Mouse (Mus musculus): Measurements from ENCODE around the gene Itpr2.

The Itpr2 gene

DNA sequence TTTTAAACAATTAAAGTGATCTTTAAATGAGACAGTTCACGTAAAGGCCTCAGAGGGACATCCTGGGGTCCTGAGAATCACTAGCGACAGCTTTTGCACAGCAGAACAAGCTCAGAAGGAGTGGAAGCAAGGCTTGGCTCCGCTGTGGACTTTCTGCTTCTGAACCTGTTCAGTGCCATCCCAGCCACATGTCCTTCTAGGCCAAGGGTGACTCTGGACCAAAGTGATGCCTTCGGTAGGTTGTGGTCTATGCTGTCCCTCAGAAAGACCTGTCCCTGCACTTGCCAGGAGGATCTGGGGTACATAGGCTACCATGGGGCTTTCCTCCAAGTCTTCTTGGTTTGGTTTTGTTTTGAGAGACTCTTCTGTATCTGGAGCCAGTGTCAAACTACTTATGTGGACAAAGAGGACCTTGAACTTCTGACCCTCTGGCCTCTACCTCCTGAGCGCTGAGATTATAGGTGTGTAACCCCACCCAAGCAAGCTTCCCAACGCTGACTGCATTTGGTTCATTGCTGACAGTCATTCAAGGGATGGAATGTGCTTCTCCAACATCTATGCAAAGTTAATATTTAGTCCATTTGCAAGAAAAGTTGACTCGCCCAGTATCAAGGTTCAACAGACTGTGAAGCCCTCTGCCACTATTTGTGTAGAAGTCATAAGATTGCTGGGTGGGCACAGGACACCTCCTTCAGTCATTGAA lies 241.2 kb downstream of the Itpr2 start:
- DNase-seq (ENCODE audit: low spot score in 2 of 2): no peak

DNA sequence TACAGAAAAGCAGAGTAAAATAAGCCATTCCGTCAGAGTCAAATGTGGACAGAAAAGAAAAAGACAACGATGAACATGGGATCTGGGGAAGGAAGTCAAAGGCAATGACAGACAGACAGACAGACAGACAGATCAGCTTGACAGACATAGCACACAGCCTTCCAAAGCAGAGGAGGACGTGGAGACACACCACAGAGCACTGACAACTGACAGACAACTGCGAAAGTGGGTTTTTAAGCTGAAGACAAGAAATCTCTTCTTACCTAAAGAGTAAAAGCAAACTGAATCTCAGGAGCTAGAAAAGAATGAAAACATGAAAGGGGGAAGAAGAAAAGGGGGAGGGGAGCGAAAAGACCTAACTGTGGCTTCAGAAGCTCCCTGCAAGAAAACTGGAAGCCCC lies 243.3 kb downstream of the Itpr2 start:
- no peak for DNase-seq (ENCODE audit: low spot score in 2 of 2)

DNA sequence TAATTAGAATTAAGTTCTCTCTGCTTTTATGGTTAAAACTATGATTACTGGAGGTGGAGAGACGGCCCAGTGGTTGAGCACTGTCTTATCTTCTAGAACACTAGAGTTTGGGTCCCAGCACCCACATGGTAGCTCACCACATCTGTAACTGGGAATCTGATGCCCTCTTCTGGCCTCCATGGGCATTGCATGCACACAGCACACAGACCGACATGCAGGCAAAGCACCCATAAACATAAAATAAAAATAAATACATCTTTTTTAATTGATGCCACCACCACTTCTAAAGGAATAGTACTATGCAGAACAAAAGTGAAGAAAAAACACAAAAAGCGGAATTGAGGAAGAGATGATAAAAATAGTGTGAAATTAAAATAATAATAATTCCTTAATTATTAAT lies 243.8 kb downstream of the Itpr2 start:
- no peak for DNase-seq (ENCODE audit: low spot score in 2 of 2)

DNA sequence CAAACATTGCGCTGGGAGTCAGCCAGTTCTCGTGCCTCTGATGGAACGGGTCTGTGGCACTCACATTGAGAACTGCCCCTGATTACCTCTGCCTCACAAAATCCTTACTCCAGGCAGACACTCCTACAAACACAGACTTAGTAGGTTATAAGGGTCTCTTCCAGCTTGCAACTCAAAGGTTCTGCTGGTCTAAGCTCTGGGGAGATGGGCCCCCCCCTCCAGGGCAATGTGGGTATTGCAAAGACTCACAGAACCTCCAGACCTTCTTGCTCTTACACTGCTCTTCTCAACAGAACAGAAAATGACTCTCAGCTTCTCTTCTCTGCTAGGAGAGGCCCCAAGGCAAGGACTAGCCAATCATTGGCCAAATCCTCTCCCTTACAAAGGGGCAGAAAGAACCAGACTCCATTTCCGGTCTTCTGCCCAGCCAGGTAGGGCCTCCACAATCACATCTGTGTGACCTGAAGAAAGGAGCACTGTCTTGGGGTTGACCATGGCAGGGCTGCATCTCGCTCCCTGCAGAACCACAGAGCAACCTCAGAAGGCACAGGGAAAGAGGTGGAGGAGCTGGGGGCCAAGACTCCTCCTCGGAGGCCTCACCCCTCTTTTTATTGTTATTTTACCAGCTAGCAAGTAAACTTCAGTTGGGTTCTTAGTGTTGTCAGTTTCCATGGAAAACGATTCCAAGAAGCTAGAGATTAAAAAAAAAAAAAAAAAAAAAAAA lies 244.9 kb downstream of the Itpr2 start:
- DNase-seq (ENCODE audit: low spot score in 2 of 2): no peak

DNA sequence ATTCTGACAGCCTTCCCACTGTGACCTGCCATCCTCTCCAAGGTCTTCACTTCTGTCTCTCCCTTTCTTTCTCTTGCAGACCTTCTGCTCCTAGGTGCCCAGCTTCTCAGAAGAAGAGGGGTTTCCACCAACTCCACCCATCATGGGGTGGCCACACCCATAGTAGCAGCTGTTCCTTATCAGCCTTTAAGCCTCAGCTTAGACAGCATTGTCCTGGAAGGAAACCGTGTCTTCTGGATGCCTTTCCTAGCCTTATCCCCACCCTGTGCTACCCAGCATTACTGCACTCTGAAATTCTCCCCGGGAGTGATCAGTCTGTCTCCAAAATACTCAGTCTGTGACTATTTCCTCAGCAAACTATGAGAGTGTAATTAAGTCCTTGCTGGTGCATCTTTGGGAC lies 245.6 kb downstream of the Itpr2 start:
- no peak for DNase-seq (ENCODE audit: low spot score in 2 of 2)

DNA sequence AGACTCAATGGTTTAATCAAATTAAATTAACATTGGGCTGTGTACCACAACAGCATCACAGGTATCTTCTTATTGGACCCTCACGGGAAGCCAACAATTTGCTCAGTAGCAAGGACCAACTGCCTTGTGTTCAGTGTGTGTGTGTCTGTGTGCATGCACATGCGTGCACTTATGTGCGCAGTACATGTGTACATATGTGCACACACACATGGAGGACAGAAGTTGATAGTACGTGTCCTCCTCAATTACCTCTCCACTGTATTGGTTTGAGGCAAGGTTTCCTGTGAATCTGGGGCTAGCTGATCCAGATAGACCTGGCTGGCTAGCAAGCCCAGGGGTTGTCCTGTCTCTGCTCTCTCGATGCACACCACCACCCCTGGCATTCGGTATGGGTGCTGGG lies 246.4 kb downstream of the Itpr2 start:
- DNase-seq (ENCODE audit: low spot score in 2 of 2): no peak

DNA sequence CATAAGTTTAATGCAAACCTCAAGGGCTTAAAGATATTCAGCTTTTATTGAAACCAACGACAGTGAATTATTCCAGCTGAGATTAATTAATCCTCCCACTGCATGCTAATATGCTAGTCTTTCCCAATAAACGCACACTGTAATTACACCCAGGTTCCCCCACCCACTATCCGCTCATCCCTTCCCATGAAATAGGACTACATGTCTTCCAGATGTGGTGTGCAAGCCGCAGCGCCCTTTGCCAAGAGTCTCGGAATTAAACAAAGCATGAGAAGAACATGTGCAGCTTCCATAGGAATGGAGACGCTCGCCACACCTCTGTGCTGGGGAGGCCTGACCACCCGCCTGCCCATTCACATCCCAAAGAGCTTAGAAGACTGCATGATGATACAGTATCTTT lies 247.1 kb downstream of the Itpr2 start:
- DNase-seq (ENCODE audit: low spot score in 2 of 2): no peak

DNA sequence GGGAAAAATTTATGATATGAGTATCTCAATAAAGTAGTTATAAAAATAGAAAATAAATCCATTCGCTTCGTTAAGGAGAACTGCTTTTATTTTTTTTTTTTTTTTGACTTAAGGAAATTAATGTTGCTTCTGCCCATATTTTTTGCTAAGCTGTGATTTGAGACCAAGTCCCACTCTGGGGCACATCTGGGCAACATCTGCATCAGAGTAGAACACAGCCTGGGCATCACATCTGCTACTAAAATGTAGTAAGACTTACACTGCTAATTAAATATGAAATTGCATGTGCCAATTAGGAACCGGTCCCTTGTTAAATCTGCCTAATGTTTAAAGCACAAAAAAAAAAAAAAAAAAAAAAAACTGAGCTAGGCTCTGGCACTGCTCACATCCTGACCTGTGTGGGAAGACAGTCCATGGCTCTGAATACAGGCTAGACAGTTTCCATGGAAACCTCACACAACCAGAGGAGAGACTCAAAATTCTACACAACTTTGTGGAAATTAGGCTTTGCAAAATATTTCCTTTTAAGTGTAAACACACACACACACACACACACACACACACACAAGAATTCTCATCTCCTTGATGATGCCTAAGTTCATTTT lies 247.7 kb downstream of the Itpr2 start:
- DNase-seq (ENCODE audit: low spot score in 2 of 2): no peak

DNA sequence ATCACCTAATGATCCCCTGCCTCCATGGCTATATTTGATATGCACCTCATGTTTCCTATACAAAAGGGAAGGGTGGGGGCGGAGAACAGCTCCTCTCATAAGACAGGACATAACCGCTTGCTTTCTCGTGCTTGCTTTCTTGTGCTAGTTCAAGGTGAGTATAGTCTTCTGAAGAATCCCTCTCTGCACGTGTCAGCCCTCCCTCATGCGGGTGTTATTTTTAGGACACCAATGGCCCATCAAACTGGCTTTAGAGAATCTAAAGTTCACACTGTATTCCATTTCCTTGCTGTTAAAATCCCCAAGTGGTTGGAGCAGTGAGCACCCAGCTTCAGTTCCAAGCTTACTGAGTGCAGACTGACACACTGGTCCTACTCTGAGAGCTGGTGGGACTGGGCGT lies 252.9 kb downstream of the Itpr2 start:
- DNase-seq (ENCODE audit: low spot score in 2 of 2): no peak

DNA sequence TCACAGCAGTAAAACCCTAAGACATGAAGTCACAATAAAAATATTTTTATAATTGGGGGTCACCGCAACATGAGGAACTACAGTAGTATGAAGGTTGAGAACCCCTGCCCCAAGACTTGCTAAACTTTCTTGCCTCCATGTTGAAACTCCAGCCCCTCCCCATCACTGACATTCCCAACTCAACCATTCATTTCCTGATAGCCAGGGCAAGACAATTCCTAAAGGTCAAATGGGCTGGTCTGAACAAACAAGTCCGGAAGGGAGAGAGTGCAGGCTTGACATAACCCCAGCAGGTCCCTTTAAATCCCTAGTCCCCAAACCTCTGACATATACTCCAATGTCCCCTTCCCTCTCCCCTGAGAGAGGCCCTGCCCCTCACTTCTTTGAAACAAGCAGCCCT lies 253.7 kb downstream of the Itpr2 start:
- DNase-seq (ENCODE audit: low spot score in 2 of 2): no peak

DNA sequence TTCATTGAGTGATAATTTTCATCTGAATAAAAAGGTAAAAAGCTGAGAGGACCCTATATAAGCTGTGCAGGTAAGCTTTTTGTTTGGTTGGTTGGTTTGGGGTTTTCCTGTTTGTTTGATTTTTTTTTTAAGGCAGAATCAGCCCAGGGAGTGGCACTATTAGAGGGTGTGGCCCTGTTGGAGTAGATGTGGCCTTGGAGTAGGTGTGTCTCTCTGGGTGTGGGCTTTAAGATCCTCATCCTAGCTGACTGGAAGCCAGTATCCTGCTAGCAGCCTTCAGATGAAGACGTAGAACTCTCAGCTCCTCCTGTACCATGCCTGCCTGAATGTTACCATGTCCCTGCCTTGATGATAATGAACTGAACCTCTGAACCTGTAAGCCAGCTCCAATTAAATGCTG lies 254.1 kb downstream of the Itpr2 start:
- DNase-seq (ENCODE audit: low spot score in 2 of 2): no peak

DNA sequence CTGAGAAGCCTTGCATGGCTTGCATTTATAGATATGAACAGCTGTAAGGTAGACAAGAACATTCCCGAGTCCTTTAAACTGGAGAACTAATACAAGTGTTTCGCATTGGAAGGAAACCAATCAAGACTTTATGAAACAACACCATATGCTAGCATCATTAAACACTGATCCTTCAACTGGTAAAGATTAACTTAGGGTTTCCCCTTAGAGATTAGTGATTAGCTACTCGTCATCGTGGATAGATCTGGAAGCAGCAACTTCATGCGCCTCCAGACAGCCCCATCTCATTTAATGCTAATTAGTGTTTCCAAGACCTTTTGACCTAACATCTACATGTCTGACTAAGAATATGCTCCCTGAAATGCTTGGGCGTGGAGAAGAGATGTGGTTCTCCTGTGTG lies 255.7 kb downstream of the Itpr2 start:
- no peak for DNase-seq (ENCODE audit: low spot score in 2 of 2)

DNA sequence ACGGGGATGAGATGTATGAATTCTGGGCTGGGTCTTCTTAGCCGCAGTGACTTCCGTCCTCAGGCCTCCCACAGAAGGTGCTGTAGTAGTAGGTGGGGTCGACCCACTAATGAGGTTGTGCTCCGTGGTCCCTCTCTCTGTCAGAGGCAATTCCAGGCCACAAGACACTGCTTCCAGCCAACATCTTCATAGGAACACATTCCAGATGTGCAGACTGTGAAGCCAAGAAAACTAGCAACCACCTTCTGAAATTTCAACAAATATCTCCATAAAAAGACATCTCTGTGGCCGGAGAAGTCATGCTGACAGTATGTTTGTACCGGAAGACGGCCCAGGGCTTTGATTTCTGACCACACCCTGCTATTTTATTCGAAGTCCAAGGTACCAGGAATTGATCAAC lies 256.1 kb downstream of the Itpr2 start:
- no peak for DNase-seq (ENCODE audit: low spot score in 2 of 2)

DNA sequence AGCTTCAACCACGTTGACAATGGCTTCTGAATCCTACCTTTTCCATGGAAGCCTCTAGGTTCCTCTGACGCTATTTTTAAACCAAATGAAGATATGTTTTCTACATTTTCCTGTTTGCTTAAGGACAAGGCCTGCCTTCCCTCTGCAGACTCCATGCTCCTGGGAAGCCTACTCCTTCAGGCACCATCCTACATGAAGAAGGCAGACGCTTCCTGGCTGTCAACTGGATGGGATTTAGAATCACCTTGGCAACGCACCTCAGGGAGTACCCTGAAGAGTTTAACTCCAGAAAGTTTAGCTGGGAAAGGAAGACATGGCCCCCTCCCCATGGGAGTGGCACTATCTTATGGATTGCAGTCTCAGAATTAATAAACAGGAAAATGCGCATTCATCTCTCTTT lies 259.0 kb downstream of the Itpr2 start:
- DNase-seq (ENCODE audit: low spot score in 2 of 2): no peak

DNA sequence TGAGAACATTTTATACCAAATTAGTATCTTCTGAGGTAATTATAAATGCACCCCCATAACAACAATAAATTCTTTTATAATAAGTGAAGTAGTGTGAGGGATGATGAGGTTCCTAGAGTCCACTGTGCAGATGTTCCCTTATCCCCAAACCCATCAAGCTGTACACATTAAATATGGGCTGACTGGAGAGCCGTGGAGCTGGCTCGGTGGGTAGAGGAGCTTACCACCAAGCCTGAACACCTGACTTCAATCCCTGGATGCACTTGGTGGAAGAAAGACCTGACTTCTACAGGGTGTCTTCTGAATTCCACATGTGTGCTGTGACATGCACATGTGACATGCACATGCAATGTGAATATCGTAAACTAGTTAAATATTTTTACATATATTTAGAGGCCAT lies 260.7 kb downstream of the Itpr2 start:
- DNase-seq (ENCODE audit: low spot score in 2 of 2): no peak

DNA sequence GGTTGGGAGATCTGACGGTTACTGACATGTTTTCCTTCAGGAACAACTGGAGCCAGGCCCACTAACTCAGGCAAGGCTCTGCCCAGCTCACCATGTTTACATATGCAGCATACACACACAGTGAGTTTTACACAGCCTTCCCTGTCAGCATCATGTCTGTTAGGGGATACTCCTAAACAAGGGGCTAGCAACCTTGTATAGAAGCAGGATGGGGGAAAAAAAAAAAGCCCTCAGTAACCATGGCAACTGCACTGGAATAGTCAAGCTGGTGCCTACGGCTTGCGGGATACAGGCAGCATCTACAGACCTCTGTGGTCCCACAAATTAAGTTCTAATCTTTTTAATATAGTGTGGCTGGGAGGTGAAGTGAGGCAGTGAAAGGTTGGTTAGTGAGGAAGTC lies 266.9 kb downstream of the Itpr2 start:
- DNase-seq (ENCODE audit: low spot score in 2 of 2): no peak

DNA sequence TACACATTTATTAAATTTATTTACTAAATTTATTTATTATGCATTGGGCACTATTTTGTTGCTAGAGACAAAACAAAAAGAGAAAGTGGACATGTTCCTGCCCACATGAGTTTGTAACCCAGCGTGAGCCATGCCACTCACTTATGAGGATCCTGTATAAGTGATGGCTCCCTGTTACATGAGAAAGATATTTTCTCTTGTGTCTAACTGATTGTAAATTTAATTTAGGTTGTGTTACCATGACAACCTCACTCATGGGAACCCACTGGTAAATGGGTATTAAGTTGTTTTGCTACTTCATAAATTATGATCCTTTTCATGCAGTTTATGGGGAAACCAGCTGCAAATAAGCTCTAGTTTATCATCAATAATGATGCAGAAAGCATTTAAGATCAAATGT lies 267.6 kb downstream of the Itpr2 start:
- no peak for DNase-seq (ENCODE audit: low spot score in 2 of 2)

DNA sequence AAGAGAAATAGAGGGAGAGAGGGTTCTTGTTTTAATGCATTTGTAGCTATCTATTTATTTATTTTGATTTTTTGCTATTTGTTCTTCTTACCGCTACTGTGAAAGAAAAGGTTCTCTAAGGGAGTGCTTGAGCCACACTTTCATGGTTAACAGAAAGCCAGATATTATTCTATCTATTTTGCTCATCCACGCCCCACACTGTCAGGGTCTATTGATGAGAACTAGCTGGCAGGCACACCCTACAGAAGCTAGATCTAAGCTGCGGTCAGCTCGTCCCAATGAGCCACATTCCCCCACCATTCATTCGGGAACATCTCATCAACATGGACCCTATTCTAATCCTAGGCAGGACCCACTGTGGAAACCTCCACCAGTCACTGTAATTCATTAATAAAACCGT lies 271.1 kb downstream of the Itpr2 start:
- DNase-seq (ENCODE audit: low spot score in 2 of 2): no peak

DNA sequence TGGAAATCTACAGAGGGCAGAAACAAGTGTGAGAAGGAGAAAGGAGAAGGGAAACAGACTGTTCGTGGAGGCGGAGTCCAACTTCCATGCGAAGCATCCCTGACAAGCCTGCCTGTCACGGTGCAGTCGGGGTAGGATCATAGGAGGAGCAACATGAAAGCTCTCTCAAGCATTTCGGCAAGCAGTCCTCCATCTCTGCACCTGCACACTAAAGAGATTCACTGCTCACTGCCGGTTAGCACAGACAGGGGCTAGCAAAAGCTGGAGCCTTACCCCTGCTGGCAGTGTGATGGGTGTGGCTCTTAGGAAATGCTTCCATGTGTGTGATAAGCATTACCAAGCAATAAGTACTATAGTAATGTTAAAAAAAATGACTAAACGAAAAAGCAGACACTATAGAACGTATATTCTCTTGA lies 271.6 kb downstream of the Itpr2 start:
- DNase-seq (ENCODE audit: low spot score in 2 of 2): no peak

DNA sequence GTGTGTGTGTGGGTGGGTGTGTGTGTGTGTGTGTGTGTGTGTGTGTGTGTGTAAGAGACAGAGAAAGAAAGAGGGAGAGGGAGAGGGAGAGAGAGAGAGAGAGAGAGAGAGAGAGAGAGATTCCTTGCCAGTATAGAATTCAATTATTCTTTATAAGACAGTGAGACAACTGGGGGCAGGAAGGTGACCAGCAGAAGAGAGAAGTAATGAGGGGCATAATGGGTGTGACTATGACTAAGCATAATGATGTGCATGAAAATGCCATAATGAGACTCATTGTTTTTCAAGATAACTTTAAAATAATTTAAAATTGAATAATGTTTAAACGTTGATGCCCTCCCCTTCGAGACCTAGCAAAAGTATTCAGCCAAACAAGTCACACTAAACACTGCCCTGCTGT lies 272.1 kb downstream of the Itpr2 start:
- DNase-seq (ENCODE audit: low spot score in 2 of 2): no peak

DNA sequence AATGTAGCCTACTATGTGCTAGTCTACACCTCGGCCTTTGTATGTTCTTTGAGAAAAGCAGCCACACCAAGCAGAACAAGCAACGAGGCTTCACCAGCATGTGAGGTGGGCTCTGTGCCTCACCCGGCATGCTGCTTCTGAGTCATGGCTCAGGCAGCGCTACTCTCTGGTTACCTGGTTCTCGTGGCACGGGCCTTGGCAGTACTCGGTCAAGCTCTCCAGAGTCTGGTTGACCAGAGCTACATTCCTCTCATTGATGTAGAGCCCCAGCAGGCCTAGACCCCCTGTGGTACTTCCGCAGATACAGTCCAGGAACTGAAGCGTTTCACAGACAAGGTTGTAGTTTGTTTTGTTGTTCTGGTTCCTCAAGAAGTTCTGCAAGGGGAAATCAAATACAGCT lies 272.5 kb downstream of the Itpr2 start:
- DNase-seq (ENCODE audit: low spot score in 2 of 2): no peak

DNA sequence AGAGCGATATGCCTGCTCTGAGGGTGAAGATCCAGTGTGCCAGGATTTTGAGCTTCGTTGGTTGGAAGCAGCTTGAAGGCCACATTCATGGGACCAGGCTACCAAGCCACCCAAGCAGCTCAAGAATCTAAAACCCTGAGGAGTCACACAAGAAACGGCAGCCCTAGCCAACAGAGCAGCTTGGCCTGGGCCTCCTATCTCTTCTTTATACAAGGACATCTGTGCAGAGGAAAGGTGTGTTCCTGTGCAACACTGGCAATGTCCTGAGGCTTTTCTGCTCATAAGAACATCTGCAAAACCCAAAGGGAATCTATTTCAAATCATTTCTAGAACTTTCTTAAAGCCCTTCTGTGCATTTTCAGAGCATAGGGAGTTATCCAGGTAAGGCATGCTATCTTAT lies 274.0 kb downstream of the Itpr2 start:
- DNase-seq (ENCODE audit: low spot score in 2 of 2): no peak

DNA sequence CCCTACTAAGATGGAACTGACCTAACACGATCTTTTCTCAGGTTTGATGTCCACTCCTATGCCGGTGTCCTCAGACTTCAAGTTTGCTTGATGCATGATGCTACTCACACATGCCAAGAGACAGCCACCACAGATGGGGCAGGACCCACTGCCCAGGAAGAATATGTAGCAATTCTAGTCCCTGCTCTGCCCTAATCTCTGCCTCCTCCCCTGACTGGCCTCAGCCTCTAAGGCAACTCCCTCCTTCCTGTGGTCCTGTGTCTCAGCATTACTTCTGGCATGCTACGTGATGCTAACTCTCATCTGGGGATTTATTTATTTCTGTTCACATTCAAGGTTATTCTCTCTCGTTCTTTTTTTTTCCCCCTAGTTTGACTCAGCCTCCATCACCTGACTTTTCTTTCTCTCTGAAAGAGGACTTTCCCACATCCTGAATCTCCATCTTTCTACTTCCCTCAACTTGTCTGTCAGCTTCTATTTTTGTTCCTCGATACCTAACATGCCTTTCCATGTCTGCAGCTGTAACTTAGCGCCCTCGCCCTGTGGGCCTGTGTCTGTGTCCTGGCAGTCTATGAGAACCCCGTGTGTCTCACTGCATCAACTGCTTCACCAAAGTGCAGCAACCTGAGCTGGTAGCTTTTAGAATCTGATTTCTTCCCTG lies 279.5 kb downstream of the Itpr2 start:
- no peak for DNase-seq (ENCODE audit: low spot score in 2 of 2)
